Comparison of ENCODE assay signal across 8 mouse cellular contexts in genomic region chr13:42301961-42302861, GRCm38 (mm10). TPM values are rescaled to one million over a fixed set of nuclear protein-coding genes. Genes with fewer than 3 reads are reported as not detected.
DNase-seq lines count a peak whose midpoint lies in the region; ATAC-seq and TF ChIP-seq lines count a peak whose summit lies in the region.

No protein-coding gene starts in this region.

- no peak for TF ChIP-seq POLR2A in spleen, adult 2 months (IDR thresholded peaks at IDR 0.05; ENCODE audit: low read depth, low read length)

- H3K27me3 ChIP-seq in spleen, adult 2 months (ENCODE audit: control insufficient read depth, insufficient read depth, low read length), result peaks cover 10% of the 10 kb centered on the region
- peaks cover 18% of the 10 kb centered on the region for H3K27me3 ChIP-seq in forebrain, postnatal 0 days (ENCODE audit: insufficient read depth, low read length)
- H3K27me3 ChIP-seq in midbrain, embryonic 11.5 days (ENCODE audit: control insufficient read depth, insufficient read depth, low read length), result peaks cover 12% of the 10 kb centered on the region

- H3K9ac ChIP-seq in forebrain, postnatal 0 days, result 0 out of 2 replicates have a peak overlapping the region, but pooled peaks have one; percentile 25
- H3K9ac ChIP-seq in midbrain, embryonic 11.5 days (ENCODE audit: low read length), result peak overlapping the region; percentile 21; the same call in 1 of the 2 replicates

- H3K4me3 ChIP-seq in spleen, adult 2 months (ENCODE audit: extremely low read depth, insufficient read depth, insufficient read length), result peak overlapping the region; percentile 54
- H3K4me3 ChIP-seq in forebrain, postnatal 0 days (ENCODE audit: low read depth, low read length), result peak overlapping the region; percentile 32
- peak overlapping the region; percentile 38 for H3K4me3 ChIP-seq in midbrain, embryonic 11.5 days (ENCODE audit: low read depth, low read length)

- no peaks in the 10 kb centered on the region for H3K9me3 ChIP-seq in forebrain, postnatal 0 days (ENCODE audit: low read length)
- H3K9me3 ChIP-seq in midbrain, embryonic 11.5 days (ENCODE audit: control insufficient read depth, low read length), result no peaks in the 10 kb centered on the region

- peak overlapping the region; percentile 64 for H3K4me2 ChIP-seq in forebrain, postnatal 0 days (ENCODE audit: low read depth)
- peak overlapping the region; percentile 72 for H3K4me2 ChIP-seq in midbrain, embryonic 11.5 days

- no peaks in the 10 kb centered on the region for H3K4me1 ChIP-seq in spleen, adult 2 months (ENCODE audit: control insufficient read depth, insufficient read depth, insufficient read length)
- H3K4me1 ChIP-seq in forebrain, postnatal 0 days (ENCODE audit: insufficient read depth), result peaks cover 11% of the 10 kb centered on the region; the same call in 1 of the 2 replicates
- peaks cover 15% of the 10 kb centered on the region for H3K4me1 ChIP-seq in midbrain, embryonic 11.5 days (ENCODE audit: control insufficient read depth, insufficient read depth, low read length)

- no peaks in the 10 kb centered on the region for H3K36me3 ChIP-seq in spleen, adult 2 months (ENCODE audit: control insufficient read depth, insufficient read depth, low read length)
- H3K36me3 ChIP-seq in forebrain, postnatal 0 days (ENCODE audit: insufficient read depth), result no peaks in the 10 kb centered on the region
- no peaks in the 10 kb centered on the region for H3K36me3 ChIP-seq in midbrain, embryonic 11.5 days (ENCODE audit: control insufficient read depth, insufficient read depth, low read length)

- DNase-seq in spleen, adult 2 months (ENCODE audit: low read depth in 1 of 2, low spot score in 2 of 2), result no peak
- DNase-seq in spleen, postnatal 36 days (ENCODE audit: low spot score in 2 of 2), result no peak
- DNase-seq in forebrain, postnatal 0 days, result peak; percentile 56
- DNase-seq in kidney, adult 9 months, result peak; percentile 33
- DNase-seq in midbrain, embryonic 11.5 days (ENCODE audit: low spot score, missing footprints), result peak; percentile 94
- no peak for DNase-seq in c-Kit-positive CD71-positive TER-119-positive erythroid progenitor cells, embryonic 14.5 days (ENCODE audit: low spot score)
- no peak for DNase-seq in thymus, adult 18-20 months

- ATAC-seq in forebrain, postnatal 0 days, result 0 out of 2 replicates have a peak, but pooled peaks have one; percentile 41
- ATAC-seq in midbrain, embryonic 11.5 days (ENCODE audit: low FRiP score), result no peak
- ATAC-seq in monocyte, adult 5-6 weeks (replicated peaks; ENCODE audit: insufficient number of reproducible peaks, low FRiP score, low TSS enrichment, poor library complexity, severe bottlenecking), result no peak

- WGBS in spleen, adult 2 months, result 17% methylated on average over 27 of the region's 27 CpGs
- 4% methylated on average over 27 of the region's 27 CpGs for WGBS in forebrain, postnatal 0 days
- WGBS in midbrain, embryonic 11.5 days, result 9% methylated on average over 27 of the region's 27 CpGs

- H3K27ac ChIP-seq in spleen, adult 2 months (ENCODE audit: insufficient read depth, low read length), result no peak overlapping the region
- H3K27ac ChIP-seq in forebrain, postnatal 0 days (ENCODE audit: low read depth, low read length), result no peak overlapping the region
- no peak overlapping the region for H3K27ac ChIP-seq in midbrain, embryonic 11.5 days (ENCODE audit: low read depth, low read length)

- no peak for TF ChIP-seq CTCF in spleen, adult 2 months (IDR thresholded peaks at IDR 0.05; ENCODE audit: extremely low read depth, insufficient read depth, insufficient read length, insufficient replicate concordance)
- TF ChIP-seq CTCF in forebrain, postnatal 0 days (IDR thresholded peaks at IDR 0.05; ENCODE audit: low read depth), result peak; percentile 47

RNA-seq across cellular contexts. Expression of gene Edn1, which starts 0.9 kb away (rescaled TPM):
- 0.50 and 0.75 TPM in 2 replicates for polyA plus RNA-seq in spleen, adult 2 months (2012; rRNA removed)
- 2.3 TPM in 2 replicates for total RNA-seq in forebrain, postnatal 0 days (2014; rRNA removed)
- 1.7 and 2.7 TPM in 2 replicates for polyA plus RNA-seq in forebrain, postnatal 0 days (2015; fragmentation: Nextera tagmentation; extraction: Ambion mirVana)
- polyA plus RNA-seq in midbrain, embryonic 11.5 days (2014; fragmentation: Nextera tagmentation; extraction: Ambion mirVana), result 1.9 and 2.2 TPM in 2 replicates
- 0.29 TPM in 1 of 3 replicates, not detected in the others for total RNA-seq in monocyte, adult 5-6 weeks (2017)

Comparison
In these comparisons a context has a peak if more than half of its experiments do, and no peak if none do; other contexts are left out.
1. DNase-seq: peak in forebrain, postnatal 0 days (single experiment), kidney, adult 9 months (single experiment) and midbrain, embryonic 11.5 days (single experiment); none in spleen, adult 2 months (0 of 2), spleen, postnatal 36 days (0 of 2), c-Kit-positive CD71-positive TER-119-positive erythroid progenitor cells, embryonic 14.5 days (single experiment) and thymus, adult 18-20 months (0 of 2).
2. Peak in every context shown above with its lines, with median percentiles within 50 percentile points of each other: H3K4me3 ChIP-seq.